Mouse (Mus musculus) liver, embryonic 14.5 days (tissue): ENCODE results near the gene Acoxl. TPM values are rescaled to one million over a fixed set of nuclear protein-coding genes. Genes with fewer than 3 reads are reported as not detected.

Experiments
- ATAC-seq: fragments of 200-750 bp; cut with Nextera tagmentation; 2 replicates; pipeline ENCODE4 v1.8.0; 2017; ENCODE audit warnings: moderate number of reproducible peaks, mild to moderate bottlenecking, moderate library complexity; ENCODE audit not compliant: insufficient read depth
- DNase-seq, 3 experiments: peaks; one replicate each; pipeline ENCODE4 v3.0.0-alpha.2; 2012 to 2013; ENCODE audit warnings: low read depth in 3 of 3, low spot score in 3 of 3
- H3K27ac ChIP-seq: fragments of 300-500 bp; sonication (generic); 2 replicates; pipeline ENCODE4 v1.5.1; 2014; ENCODE audit warnings: moderate library complexity, mild to moderate bottlenecking, control low read depth, inconsistent platforms
- H3K27me3 ChIP-seq: fragments of 300-500 bp; sonication (generic); 2 replicates; pipeline ENCODE4 v1.6.1; 2014; ENCODE audit warnings: mild to moderate bottlenecking, low read length, moderate library complexity; ENCODE audit not compliant: control insufficient read depth, insufficient read depth
- H3K36me3 ChIP-seq: fragments of 300-500 bp; sonication (generic); replicated peaks from 2 replicates; pipeline ENCODE4 v1.6.1; 2014; ENCODE audit warnings: low read depth; ENCODE audit not compliant: control insufficient read depth, insufficient read depth
- H3K4me1 ChIP-seq, 2 experiments: fragments of 200-500 bp in 1 of 2; fragments of 300-500 bp in 1 of 2; sonication (generic) in 1 of 2; replicated peaks; 2 replicates each; pipeline ENCODE4 v1.6.1; 2012 to 2014; ENCODE audit warnings: antibody characterized with exemption in 1 of 2, inconsistent platforms in 1 of 2, low read length in 1 of 2; ENCODE audit not compliant: control insufficient read depth in 2 of 2, insufficient read depth in 2 of 2
- H3K4me2 ChIP-seq: fragments of 300-500 bp; sonication (generic); 2 replicates; pipeline ENCODE4 v1.6.1; 2014; ENCODE audit warnings: low read depth, mild to moderate bottlenecking, control low read depth, moderate library complexity
- H3K4me3 ChIP-seq, 2 experiments: fragments of 200-500 bp in 1 of 2; fragments of 300-500 bp in 1 of 2; sonication (generic) in 1 of 2; 2 replicates each; pipeline ENCODE4 v1.5.1; 2012 to 2014; ENCODE audit warnings: low read depth in 2 of 2, low read length in 2 of 2, mild to moderate bottlenecking in 2 of 2, control low read depth in 1 of 2, inconsistent platforms in 1 of 2, moderate library complexity in 1 of 2; ENCODE audit not compliant: insufficient read depth in 1 of 2
- H3K9ac ChIP-seq: fragments of 300-500 bp; sonication (generic); replicated peaks from 2 replicates; pipeline ENCODE4 v1.6.1; 2014; ENCODE audit warnings: mild to moderate bottlenecking, control low read depth, moderate library complexity
- H3K9me3 ChIP-seq: fragments of 300-500 bp; sonication (generic); 2 replicates; pipeline ENCODE4 v1.6.1; 2016; ENCODE audit warnings: low read length, mixed read lengths; ENCODE audit not compliant: control insufficient read depth
- CTCF ChIP-seq: IDR thresholded peaks from 2 replicates; pipeline ENCODE4 v1.5.1; 2016; ENCODE audit warnings: antibody characterized with exemption, low read depth, control low read depth
- EP300 ChIP-seq: IDR thresholded peaks from 2 replicates; pipeline ENCODE4 v1.6.1; 2016; ENCODE audit warnings: antibody characterized with exemption, low read depth
- WGBS: fragments of 180-500 bp; shearing (Covaris S2); extraction: QIAGEN DNeasy Blood & Tissue Kit; methylation state at CpG from one replicate; pipeline ENCODE4 v1.1.7; 2014; ENCODE audit not compliant: insufficient replicate concordance; 5-methylcytosine and 5-hydroxymethylcytosine counted together
- polyA plus RNA-seq, 2 experiments: library from polyadenylated mRNA; depleted of rRNA in 1 of 2; stranded (reverse) in 1 of 2; unstranded in 1 of 2; fragments of >200 nt; fragmentation: Nextera tagmentation in 1 of 2; extraction: Ambion mirVana in 1 of 2; gene quantifications; 2 replicates each; pipeline versions ENCODE4 v1.2.1 to v1.2.3; 2012 to 2014

The Acoxl gene
- polyA plus RNA-seq, 2 experiments, result not detected

- Histone ChIP-seq H3K4me1 (no peaks in the 10 kb centered on the region), H3K27ac (no peak overlapping the region), H3K36me3 (no peaks in the 10 kb centered on the region), H3K9me3 (no peaks in the 10 kb centered on the region), H3K4me2 (no peak overlapping the region), H3K9ac (no peak overlapping the region), H3K27me3 (no peaks in the 10 kb centered on the region), H3K4me3 (no peak overlapping the region)
- DNase-seq (no peak), ATAC-seq (no peak)
- TF ChIP-seq EP300 (no peak), CTCF (no peak)
- 62% methylated on average over 5 of the region's 5 CpGs for WGBS
Measured at GRCm38 (mm10) chr2:128038259-128038890, 199.7 kb downstream of the Acoxl start.

DNA sequence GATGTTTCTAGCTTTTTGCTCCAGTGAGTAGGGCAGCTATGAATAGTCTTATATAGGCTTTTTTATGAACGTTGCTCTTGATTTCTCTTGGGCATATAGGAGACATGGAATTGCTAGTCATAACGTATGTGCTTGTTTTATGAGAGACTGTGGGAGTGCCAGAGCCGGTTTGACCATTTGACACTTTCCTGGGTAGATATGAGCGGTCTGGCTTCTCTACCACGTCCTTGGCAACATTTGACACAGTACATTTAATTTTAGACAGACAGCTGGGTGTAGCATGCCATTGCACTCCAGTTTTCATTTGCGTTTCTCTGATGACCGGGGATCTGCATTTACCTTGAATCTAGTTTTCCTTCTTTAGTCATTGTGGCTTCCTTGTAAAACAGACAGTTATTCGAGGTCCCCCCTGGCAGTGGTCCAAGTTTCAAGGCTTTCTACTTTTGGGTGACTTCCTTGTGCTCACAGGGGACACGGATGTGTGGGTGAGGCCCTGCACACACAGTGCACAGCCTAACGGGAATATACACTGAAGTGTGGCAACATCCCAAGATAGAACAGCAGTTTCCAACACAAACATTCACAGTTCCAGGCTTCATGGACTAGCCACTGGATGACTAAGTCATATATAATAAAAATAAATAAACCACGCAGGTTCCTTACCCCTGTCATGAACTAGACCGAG is 202.5 kb downstream of the Acoxl start:
- DNase-seq, result no peak
- WGBS, result 57% methylated on average over 12 of the region's 12 CpGs
- Histone ChIP-seq H3K4me2 (no peak overlapping the region), H3K4me3 (no peak overlapping the region), H3K9ac (no peak overlapping the region), H3K27ac (no peak overlapping the region), H3K9me3 (no peaks in the 10 kb centered on the region), H3K27me3 (no peaks in the 10 kb centered on the region), H3K36me3 (no peaks in the 10 kb centered on the region), H3K4me1 (no peaks in the 10 kb centered on the region)
- no peak for ATAC-seq
- TF ChIP-seq CTCF (no peak), EP300 (no peak)

- no peak overlapping the region for H3K27ac ChIP-seq
- no peaks in the 10 kb centered on the region for H3K4me1 ChIP-seq
- WGBS, result 28% methylated on average over 4 of the region's 4 CpGs
Measured at GRCm38 (mm10) chr2:128046454-128046853, 207.8 kb downstream of the Acoxl start.

DNA sequence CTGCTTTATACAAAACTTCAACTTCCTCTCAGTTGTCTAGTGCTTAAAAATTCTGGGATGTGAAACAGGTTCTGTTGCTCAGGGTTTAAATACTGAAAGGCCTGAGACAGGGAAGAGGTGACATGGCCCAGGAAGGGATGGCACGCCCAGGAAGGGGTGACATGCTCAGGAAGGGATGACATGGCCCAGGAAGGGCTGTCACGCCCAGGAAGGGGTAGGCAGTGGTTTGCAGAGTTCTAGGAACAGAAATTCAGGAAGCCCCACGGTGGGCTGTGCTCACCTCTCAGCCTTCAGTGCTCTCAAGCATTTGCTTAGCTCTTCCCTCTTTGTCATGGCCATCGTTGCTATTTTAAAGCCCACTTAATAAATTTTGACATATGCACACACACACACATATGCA is 216.2 kb downstream of the Acoxl start:
- ATAC-seq (no peak), DNase-seq (no peak)
- Histone ChIP-seq H3K36me3 (no peaks in the 10 kb centered on the region), H3K4me3 (no peak overlapping the region), H3K4me2 (no peak overlapping the region), H3K4me1 (no peaks in the 10 kb centered on the region), H3K27me3 (no peaks in the 10 kb centered on the region), H3K9ac (no peak overlapping the region), H3K9me3 (no peaks in the 10 kb centered on the region), H3K27ac (no peak overlapping the region)
- WGBS, result 30% methylated on average over 4 of the region's 4 CpGs
- TF ChIP-seq EP300, result no peak
- TF ChIP-seq CTCF, result no peak

More at GRCm38 (mm10) chr2:128046454-128046853, 207.8 kb downstream of the Acoxl start:
- no peak for TF ChIP-seq EP300
- TF ChIP-seq CTCF, result no peak
- no peak overlapping the region for H3K4me3 ChIP-seq
- H3K9me3 ChIP-seq, result no peaks in the 10 kb centered on the region
- H3K9ac ChIP-seq, result no peak overlapping the region
- DNase-seq, result no peak
- ATAC-seq, result no peak
- H3K4me2 ChIP-seq, result no peak overlapping the region
- H3K36me3 ChIP-seq, result no peaks in the 10 kb centered on the region
- no peaks in the 10 kb centered on the region for H3K27me3 ChIP-seq

DNA sequence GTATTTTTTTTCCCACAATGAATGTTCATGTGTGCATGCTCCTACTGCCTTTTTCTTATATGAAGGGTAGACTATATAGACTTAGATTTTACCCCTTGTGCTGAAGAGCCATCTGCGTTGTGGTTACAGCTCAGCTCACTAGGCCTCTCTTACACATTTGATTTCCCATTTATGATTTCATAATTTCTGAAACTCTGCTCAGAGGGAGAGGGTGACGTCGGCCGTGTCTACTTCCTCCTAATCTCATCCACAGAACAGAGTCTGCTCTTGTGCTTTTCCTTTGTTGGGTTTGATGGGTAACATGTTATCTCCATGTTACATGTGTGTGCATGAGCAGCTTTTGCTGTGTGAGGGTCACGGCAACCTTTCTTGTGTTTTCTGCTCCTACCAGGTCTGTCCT is 219.2 kb downstream of the Acoxl start:
- TF ChIP-seq EP300 (no peak), CTCF (no peak)
- 72% methylated on average over 5 of the region's 5 CpGs for WGBS
- no peak for DNase-seq

More for the DNA sequence above, 219.2 kb downstream of the Acoxl start:
- Histone ChIP-seq H3K27me3 (no peaks in the 10 kb centered on the region), H3K9me3 (no peaks in the 10 kb centered on the region), H3K4me3 (no peak overlapping the region), H3K27ac (no peak overlapping the region), H3K4me2 (no peak overlapping the region), H3K36me3 (no peaks in the 10 kb centered on the region), H3K4me1 (no peaks in the 10 kb centered on the region; a peak in 1 of 4 replicates), H3K9ac (no peak overlapping the region)
- no peak for ATAC-seq
